Mouse (Mus musculus) limb, embryonic 12.5 days (tissue): ENCODE results near the gene Perm1. TPM values are rescaled to one million over a fixed set of nuclear protein-coding genes. Genes with fewer than 3 reads are reported as not detected.

ENCODE experiments used
- ATAC-seq: fragments of 200-750 bp; cut with Nextera tagmentation; 2 replicates; pipeline ENCODE4 v1.8.0; 2017; ENCODE audit warnings: low read depth, moderate TSS enrichment; ENCODE audit not compliant: insufficient number of reproducible peaks, insufficient read depth, low FRiP score, low TSS enrichment
- H3K27ac ChIP-seq: fragments of 300-500 bp; sonication (generic); 2 replicates; pipeline ENCODE4 v1.5.1; 2016; ENCODE audit warnings: mild to moderate bottlenecking, moderate library complexity
- H3K27me3 ChIP-seq: fragments of 300-500 bp; sonication (generic); 2 replicates; pipeline ENCODE4 v1.6.1; 2016; ENCODE audit warnings: mild to moderate bottlenecking, moderate library complexity
- H3K36me3 ChIP-seq: fragments of 300-500 bp; sonication (generic); 2 replicates; pipeline ENCODE4 v1.6.1; 2016; ENCODE audit warnings: mild to moderate bottlenecking, moderate library complexity
- H3K4me1 ChIP-seq: fragments of 300-500 bp; sonication (generic); replicated peaks from 2 replicates; pipeline ENCODE4 v1.6.1; 2016
- H3K4me2 ChIP-seq: fragments of 300-500 bp; sonication (generic); 2 replicates; pipeline ENCODE4 v1.6.1; 2016; ENCODE audit warnings: mild to moderate bottlenecking, moderate library complexity
- H3K4me3 ChIP-seq: fragments of 300-500 bp; sonication (generic); replicated peaks from 2 replicates; pipeline ENCODE4 v1.5.1; 2016; ENCODE audit warnings: mild to moderate bottlenecking
- H3K9ac ChIP-seq: fragments of 300-500 bp; sonication (generic); replicated peaks from 2 replicates; pipeline ENCODE4 v1.6.1; 2016; ENCODE audit warnings: mild to moderate bottlenecking, moderate library complexity
- H3K9me3 ChIP-seq: fragments of 300-500 bp; sonication (generic); 2 replicates; pipeline ENCODE4 v1.6.1; 2016; ENCODE audit warnings: mild to moderate bottlenecking, moderate library complexity
- WGBS: fragments of 180-500 bp; shearing (Covaris S2); methylation state at CpG from one replicate; pipeline ENCODE4 v1.1.7; 2016; 5-methylcytosine and 5-hydroxymethylcytosine counted together
- polyA plus RNA-seq: library from polyadenylated mRNA; unstranded; fragments of >200 nt; fragmentation: Nextera tagmentation; extraction: Ambion mirVana; gene quantifications from 2 replicates; pipeline ENCODE4 v1.2.1, GENCODE M21; 2016

Gene Perm1
- polyA plus RNA-seq, 1 experiment from 2014 or later, result 0.66 TPM

- H3K4me3 ChIP-seq, result peak overlapping the region; percentile 21
- no peaks in the 10 kb centered on the region for H3K9me3 ChIP-seq
- peaks cover 47% of the 10 kb centered on the region for H3K36me3 ChIP-seq
- peaks cover 17% of the 10 kb centered on the region for H3K4me1 ChIP-seq
- WGBS, result 21% methylated on average over 12 of the region's 12 CpGs
- peak overlapping the region; percentile 30 for H3K4me2 ChIP-seq
- ATAC-seq, result peak; percentile 42; the same call in 1 of the 2 replicates
- no peaks in the 10 kb centered on the region for H3K27me3 ChIP-seq
- H3K27ac ChIP-seq, result no peak overlapping the region
- H3K9ac ChIP-seq, result 0 out of 2 replicates have a peak overlapping the region, but pooled peaks have one; percentile 34
These were observed 12.8 kb downstream of the Perm1 start for GRCm38 (mm10) chr4:156228393-156229024.

GRCm38 (mm10) chr4:156234021-156234501 lies 18.4 kb downstream of the Perm1 start:
- ATAC-seq, result no peak
- Histone ChIP-seq H3K27ac (peak overlapping the region; percentile 87; the same call in 1 of the 2 replicates), H3K4me3 (peak overlapping the region; percentile 88), H3K9me3 (no peaks in the 10 kb centered on the region), H3K36me3 (peaks cover 61% of the 10 kb centered on the region), H3K9ac (peak overlapping the region; percentile 72), H3K4me1 (peaks cover 21% of the 10 kb centered on the region), H3K27me3 (no peaks in the 10 kb centered on the region), H3K4me2 (peak overlapping the region; percentile 88)
- WGBS, result 1% methylated on average over 17 of the region's 17 CpGs

- Histone ChIP-seq H3K4me1 (peaks cover 21% of the 10 kb centered on the region), H3K4me3 (peak within 1 kb of the TSS; percentile 88), H3K27me3 (no peaks in the 10 kb centered on the region), H3K9me3 (no peaks in the 10 kb centered on the region), H3K9ac (peak within 1 kb of the TSS; percentile 74), H3K36me3 (peaks cover 61% of the 10 kb centered on the region), H3K4me2 (peak within 1 kb of the TSS; percentile 88), H3K27ac (peak within 1 kb of the TSS; percentile 93)
- 2% methylated on average over 35 of the region's 48 CpGs for WGBS
- ATAC-seq, result peak; percentile 17; the same call in 1 of the 2 replicates
These were observed 19.1 kb downstream of the Perm1 start, which contains the start of gene Plekhn1 for GRCm38 (mm10) chr4:156234701-156235213. Gene Plekhn1 (minus strand): TSS chr4:156234857.

- H3K36me3 ChIP-seq, result peaks cover 61% of the 10 kb centered on the region
- ATAC-seq, result peak; percentile 8
These were observed 19.7 kb downstream of the Perm1 start for GRCm38 (mm10) chr4:156235360-156235770.

GRCm38 (mm10) chr4:156235808-156236533 lies 20.3 kb downstream of the Perm1 start, which contains the start of gene Noc2l:
Gene Noc2l (plus strand): TSS chr4:156236010.
- H3K36me3 ChIP-seq, result peaks cover 61% of the 10 kb centered on the region
- ATAC-seq, result peak; percentile 87
- H3K4me1 ChIP-seq, result peaks cover 21% of the 10 kb centered on the region

More at GRCm38 (mm10) chr4:156235360-156235770, 19.7 kb downstream of the Perm1 start:
- H3K9ac ChIP-seq, result 0 out of 2 replicates have a peak overlapping the region, but pooled peaks have one; percentile 74
- peak overlapping the region; percentile 88 for H3K4me2 ChIP-seq
- no peaks in the 10 kb centered on the region for H3K9me3 ChIP-seq
- no peak overlapping the region for H3K27ac ChIP-seq
- under 1% methylated on average over 15 of the region's 15 CpGs for WGBS
- peaks cover 21% of the 10 kb centered on the region for H3K4me1 ChIP-seq
- H3K27me3 ChIP-seq, result no peaks in the 10 kb centered on the region
- peak overlapping the region; percentile 88 for H3K4me3 ChIP-seq

GRCm38 (mm10) chr4:156236651-156237447 lies 21.2 kb downstream of the Perm1 start:
- ATAC-seq, result no peak
- peak overlapping the region; percentile 88 for H3K4me3 ChIP-seq
- H3K36me3 ChIP-seq, result peaks cover 61% of the 10 kb centered on the region
- no peaks in the 10 kb centered on the region for H3K27me3 ChIP-seq
- H3K9ac ChIP-seq, result peak overlapping the region; percentile 74
- 26% methylated on average over 58 of the region's 60 CpGs for WGBS
- H3K27ac ChIP-seq, result no peak overlapping the region
- H3K9me3 ChIP-seq, result no peaks in the 10 kb centered on the region
- H3K4me2 ChIP-seq, result peak overlapping the region; percentile 88
- H3K4me1 ChIP-seq, result peaks cover 21% of the 10 kb centered on the region

More at GRCm38 (mm10) chr4:156235808-156236533, 20.3 kb downstream of the Perm1 start, which contains the start of gene Noc2l:
- peak within 1 kb of the TSS; percentile 88 for H3K4me2 ChIP-seq
- H3K9me3 ChIP-seq, result no peaks in the 10 kb centered on the region
- H3K4me3 ChIP-seq, result peak within 1 kb of the TSS; percentile 88
- WGBS, result under 1% methylated on average over 90 of the region's 90 CpGs
- H3K27me3 ChIP-seq, result no peaks in the 10 kb centered on the region
- H3K9ac ChIP-seq, result peak within 1 kb of the TSS; percentile 74
- peak within 1 kb of the TSS; percentile 93 for H3K27ac ChIP-seq

- 58% methylated on average over 11 of the region's 11 CpGs for WGBS
- Histone ChIP-seq H3K4me1 (0 out of 2 replicates have a peak, but pooled peaks cover 2% of the 10 kb centered on the region), H3K4me3 (no peak overlapping the region), H3K27me3 (peaks cover 35% of the 10 kb centered on the region), H3K4me2 (no peak overlapping the region), H3K9ac (no peak overlapping the region), H3K27ac (no peak overlapping the region), H3K9me3 (no peaks in the 10 kb centered on the region), H3K36me3 (peaks cover 49% of the 10 kb centered on the region)
- no peak for ATAC-seq
These were observed 33.9 kb downstream of the Perm1 start for GRCm38 (mm10) chr4:156249567-156249966.

GRCm38 (mm10) chr4:156251081-156251480 lies 35.4 kb downstream of the Perm1 start:
- Histone ChIP-seq H3K27ac (no peak overlapping the region), H3K4me3 (no peak overlapping the region), H3K9me3 (no peaks in the 10 kb centered on the region), H3K36me3 (peaks cover 35% of the 10 kb centered on the region), H3K4me2 (no peak overlapping the region), H3K9ac (no peak overlapping the region), H3K4me1 (0 out of 2 replicates have a peak, but pooled peaks cover 8% of the 10 kb centered on the region), H3K27me3 (peaks cover 48% of the 10 kb centered on the region)
- WGBS, result 71% methylated on average over 8 of the region's 8 CpGs
- no peak for ATAC-seq

- 0 out of 2 replicates have a peak, but pooled peaks cover 8% of the 10 kb centered on the region for H3K4me1 ChIP-seq
- ATAC-seq, result no peak
- H3K27me3 ChIP-seq, result peaks cover 48% of the 10 kb centered on the region
- no peak overlapping the region for H3K4me3 ChIP-seq
- H3K4me2 ChIP-seq, result no peak overlapping the region
- H3K36me3 ChIP-seq, result peaks cover 26% of the 10 kb centered on the region
- 30% methylated on average over 7 of the region's 7 CpGs for WGBS
- H3K9ac ChIP-seq, result no peak overlapping the region
- H3K27ac ChIP-seq, result 0 out of 2 replicates have a peak overlapping the region, but pooled peaks have one; percentile 17
- no peaks in the 10 kb centered on the region for H3K9me3 ChIP-seq
These were observed 36.5 kb downstream of the Perm1 start for GRCm38 (mm10) chr4:156252140-156252539.

GRCm38 (mm10) chr4:156252619-156253018 lies 37.0 kb downstream of the Perm1 start:
- no peak overlapping the region for H3K27ac ChIP-seq
- H3K9ac ChIP-seq, result no peak overlapping the region
- peaks cover 48% of the 10 kb centered on the region for H3K27me3 ChIP-seq
- no peaks in the 10 kb centered on the region for H3K9me3 ChIP-seq
- H3K36me3 ChIP-seq, result peaks cover 21% of the 10 kb centered on the region
- no peak for ATAC-seq
- no peak overlapping the region for H3K4me2 ChIP-seq
- WGBS, result 29% methylated on average over 3 of the region's 3 CpGs
- H3K4me1 ChIP-seq, result 0 out of 2 replicates have a peak, but pooled peaks cover 8% of the 10 kb centered on the region
- H3K4me3 ChIP-seq, result no peak overlapping the region
